Mouse (Mus musculus) hindbrain, postnatal 0 days (tissue): ENCODE results near the gene Adig. TPM values are rescaled to one million over a fixed set of nuclear protein-coding genes. Genes with fewer than 3 reads are reported as not detected.

Experiments used
- ATAC-seq: fragments of 200-750 bp; cut with Nextera tagmentation; 2 replicates; pipeline ENCODE4 v1.8.0; 2017; ENCODE audit warnings: mild to moderate bottlenecking, moderate TSS enrichment, moderate library complexity
- DNase-seq: peaks from one replicate; pipeline ENCODE4 v3.0.0-alpha.2; 2015; ENCODE audit warnings: low spot score
- H3K27ac ChIP-seq: fragments of 300-500 bp; sonication (generic); 2 replicates; pipeline ENCODE4 v1.5.1; 2014; ENCODE audit warnings: mild to moderate bottlenecking
- H3K27me3 ChIP-seq: fragments of 300-500 bp; sonication (generic); 2 replicates; pipeline ENCODE4 v1.6.1; 2014; ENCODE audit warnings: low read length, mixed read lengths; ENCODE audit not compliant: insufficient read depth
- H3K36me3 ChIP-seq: fragments of 300-500 bp; sonication (generic); 2 replicates; pipeline ENCODE4 v1.6.1; 2014; ENCODE audit warnings: low read length, mixed read lengths; ENCODE audit not compliant: insufficient read depth
- H3K4me1 ChIP-seq: fragments of 300-500 bp; sonication (generic); 2 replicates; pipeline ENCODE4 v1.6.1; 2014; ENCODE audit warnings: antibody characterized with exemption, low read length, mixed read lengths; ENCODE audit not compliant: insufficient read depth
- H3K4me2 ChIP-seq: fragments of 300-500 bp; sonication (generic); 2 replicates; pipeline ENCODE4 v1.6.1; 2014; ENCODE audit warnings: low read depth, mild to moderate bottlenecking, low read length, moderate library complexity, mixed read lengths
- H3K4me3 ChIP-seq: fragments of 300-500 bp; sonication (generic); 2 replicates; pipeline ENCODE4 v1.5.1; 2014; ENCODE audit warnings: low read length
- H3K9ac ChIP-seq: fragments of 300-500 bp; sonication (generic); replicated peaks from 2 replicates; pipeline ENCODE4 v1.6.1; 2014; ENCODE audit warnings: mild to moderate bottlenecking, low read length, moderate library complexity, mixed read lengths
- H3K9me3 ChIP-seq: fragments of 300-500 bp; sonication (generic); 2 replicates; pipeline ENCODE4 v1.6.1; 2016; ENCODE audit warnings: low read length, mixed read lengths
- CTCF ChIP-seq: IDR thresholded peaks from 2 replicates; pipeline ENCODE4 v1.5.1; 2016; ENCODE audit warnings: antibody characterized with exemption, control low read depth, low read depth
- whole genome bisulfite sequencing: fragments of 180-500 bp; shearing (Covaris S2); extraction: QIAGEN DNeasy Blood & Tissue Kit; methylation state at CpG from one replicate; pipeline ENCODE4 v1.1.7; 2014; 5-methylcytosine and 5-hydroxymethylcytosine counted together
- polyA plus RNA-seq: library from polyadenylated mRNA; unstranded; fragments of >200 nt; fragmentation: Nextera tagmentation; extraction: Ambion mirVana; gene quantifications from 2 replicates; pipeline ENCODE4 v1.2.1, GENCODE M21; 2015
- total RNA-seq: library from RNA; depleted of rRNA; stranded (reverse); fragments of >200 nt; gene quantifications from 2 replicates; pipeline ENCODE4 v1.2.3, GENCODE M21; 2014; rRNA removed

Adig gene
- total and polyA plus RNA-seq, 2 experiments from 2014 or later: not detected

- peak overlapping the region; percentile 30 for H3K4me3 ChIP-seq
- no peaks in the 10 kb centered on the region for H3K9me3 ChIP-seq
- no peak overlapping the region for H3K27ac ChIP-seq
- H3K4me2 ChIP-seq: peak overlapping the region; percentile 56
- 0 out of 2 replicates have a peak overlapping the region, but pooled peaks have one; percentile 40 for H3K9ac ChIP-seq
- H3K4me1 ChIP-seq: peaks cover 5% of the 10 kb centered on the region; the same call in 1 of the 2 replicates
- no peak for DNase-seq
- ATAC-seq: peak; percentile 24; the same call in 1 of the 2 replicates
- WGBS: 2% methylated on average over 8 of the region's 8 CpGs
- no peaks in the 10 kb centered on the region for H3K36me3 ChIP-seq
- H3K27me3 ChIP-seq: no peaks in the 10 kb centered on the region
- TF ChIP-seq CTCF: no peak
Observed at GRCm38 (mm10) chr2:158555812-158556211, 53.4 kb downstream of the Adig start.

- H3K9me3 ChIP-seq: no peaks in the 10 kb centered on the region
- H3K4me3 ChIP-seq: peak overlapping the region; percentile 30
- 0% methylated on average over 19 of the region's 20 CpGs for WGBS
- H3K4me2 ChIP-seq: peak overlapping the region; percentile 56
- no peaks in the 10 kb centered on the region for H3K36me3 ChIP-seq
- H3K27me3 ChIP-seq: no peaks in the 10 kb centered on the region
- H3K27ac ChIP-seq: no peak overlapping the region
- ATAC-seq: peak; percentile 54
- peaks cover 9% of the 10 kb centered on the region for H3K4me1 ChIP-seq
- 0 out of 2 replicates have a peak overlapping the region, but pooled peaks have one; percentile 40 for H3K9ac ChIP-seq
- DNase-seq: peak; percentile 82
- TF ChIP-seq CTCF: peak; percentile 90
Observed at GRCm38 (mm10) chr2:158556225-158556624, 53.8 kb downstream of the Adig start.

GRCm38 (mm10) chr2:158556750-158557149, 54.3 kb downstream of the Adig start:
- Histone ChIP-seq H3K4me2 (peak overlapping the region; percentile 56), H3K9ac (no peak overlapping the region), H3K36me3 (no peaks in the 10 kb centered on the region), H3K27ac (no peak overlapping the region), H3K4me1 (peaks cover 14% of the 10 kb centered on the region), H3K4me3 (no peak overlapping the region), H3K9me3 (no peaks in the 10 kb centered on the region), H3K27me3 (no peaks in the 10 kb centered on the region)
- TF ChIP-seq CTCF: no peak
- ATAC-seq (no peak), DNase-seq (no peak)
- 8% methylated on average over 5 of the region's 5 CpGs for WGBS

Other genes with a start within 250 kb of the Adig start
- gene Bpi, start 244.5 kb upstream of the Adig start, total RNA-seq: not detected in 2 replicates
- not detected in 2 replicates for gene Bpi, start 244.5 kb upstream of the Adig start, polyA plus RNA-seq
- 6.0 and 10.4 TPM in 2 replicates for gene Lbp, start 196.1 kb upstream of the Adig start, total RNA-seq
- gene Lbp, start 196.1 kb upstream of the Adig start, polyA plus RNA-seq: 10.3 and 13.2 TPM in 2 replicates
- gene Snhg11, start 127.0 kb upstream of the Adig start, total RNA-seq: 134 and 169 TPM in 2 replicates
- gene Snhg11, start 127.0 kb upstream of the Adig start, polyA plus RNA-seq: 521 and 663 TPM in 2 replicates
- 44.9 and 66.1 TPM in 2 replicates for gene Ralgapb, start 92.8 kb upstream of the Adig start, total RNA-seq
- gene Ralgapb, start 92.8 kb upstream of the Adig start, polyA plus RNA-seq: 16.3 and 17.8 TPM in 2 replicates
- 1.4 and 2.4 TPM in 2 replicates for gene Arhgap40, start 10.2 kb downstream of the Adig start, total RNA-seq
- gene Arhgap40, start 10.2 kb downstream of the Adig start, polyA plus RNA-seq: 0.64 and 1.0 TPM in 2 replicates
- 70.4 and 79.8 TPM in 2 replicates for gene Slc32a1, start 108.2 kb downstream of the Adig start, total RNA-seq
- gene Slc32a1, start 108.2 kb downstream of the Adig start, polyA plus RNA-seq: 16.5 and 16.7 TPM in 2 replicates
- 18.0 and 25.4 TPM in 2 replicates for gene Actr5, start 122.3 kb downstream of the Adig start, total RNA-seq
- gene Actr5, start 122.3 kb downstream of the Adig start, polyA plus RNA-seq: 8.0 and 8.6 TPM in 2 replicates
- 25.9 and 32.4 TPM in 2 replicates for gene Ppp1r16b, start 162.8 kb downstream of the Adig start, total RNA-seq
- 29.7 and 30.3 TPM in 2 replicates for gene Ppp1r16b, start 162.8 kb downstream of the Adig start, polyA plus RNA-seq